Mouse (Mus musculus) ovary, adult 18-20 months (tissue): ENCODE measurements around the gene Hcfc2.
A peak's percentile ranks its signal among the peaks of the same experiment; 100 is the strongest.

ENCODE experiments used
- DNase-seq: peaks from one replicate; pipeline ENCODE4 v3.0.0; 2022; ENCODE audit warnings: low spot score, mixed read lengths

Hcfc2 gene

DNA sequence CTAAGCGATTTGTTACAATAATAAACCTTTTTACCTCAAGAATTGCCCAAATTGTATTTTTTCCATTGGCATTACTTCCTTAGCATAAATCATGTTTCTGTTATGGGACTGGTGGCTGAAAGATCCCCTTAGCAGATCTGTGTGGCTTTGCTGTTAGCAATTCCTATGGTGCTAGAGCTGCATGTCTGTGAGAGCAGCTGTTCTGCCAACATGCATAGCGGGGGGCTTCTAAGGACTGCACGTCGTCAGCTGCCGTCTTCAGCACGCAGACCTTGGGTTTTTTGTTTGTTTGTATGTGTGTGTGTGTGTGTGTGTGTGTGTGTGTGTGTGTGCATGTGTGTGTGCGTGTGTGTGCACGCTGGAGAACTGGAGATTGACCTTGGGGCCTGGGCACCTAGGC, 45.4 kb downstream of the Hcfc2 start:
- DNase-seq: no peak

DNA sequence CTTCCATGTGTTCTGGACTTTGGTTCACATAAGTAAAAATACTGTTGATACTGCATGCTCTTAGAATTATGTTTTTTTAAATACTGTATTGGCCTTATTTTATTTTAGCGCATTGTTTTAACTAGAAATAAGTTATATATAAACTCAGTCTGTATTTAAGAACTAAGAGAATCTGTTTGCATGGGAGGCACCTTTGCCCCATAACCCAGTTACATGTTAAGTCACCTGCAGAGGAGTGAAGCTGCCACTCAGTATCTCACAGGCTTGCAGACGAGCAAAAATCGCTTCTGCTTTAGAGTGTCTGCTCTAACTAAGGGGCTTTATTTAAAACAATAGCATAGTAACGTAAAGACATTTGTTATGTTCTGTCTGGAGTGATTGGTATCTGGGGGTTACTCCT, 45.9 kb downstream of the Hcfc2 start:
- no peak for DNase-seq

- DNase-seq: no peak
Measured at GRCm38 (mm10) chr10:82742578-82742977, 46.6 kb downstream of the Hcfc2 start.

GRCm38 (mm10) chr10:82744296-82744695, 48.3 kb downstream of the Hcfc2 start:
- DNase-seq: no peak

DNA sequence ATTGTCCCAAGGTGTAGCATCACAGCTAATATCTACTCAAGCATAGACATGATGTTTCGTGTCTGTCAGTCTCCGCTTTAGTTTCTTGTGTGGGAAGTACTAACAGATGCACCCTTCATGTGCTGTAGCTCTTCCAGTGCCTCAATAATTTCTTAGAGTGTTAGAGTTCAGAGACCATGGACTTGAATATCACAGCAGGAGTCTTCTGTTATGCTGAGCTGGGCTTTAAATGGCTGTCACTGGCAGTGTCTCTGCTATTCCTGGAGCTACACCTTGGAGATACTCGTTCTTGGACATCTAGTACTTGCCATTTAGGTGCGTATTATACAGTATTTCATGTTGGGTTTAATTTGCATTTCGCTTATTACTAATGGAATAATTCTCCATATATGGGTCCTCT, 49.3 kb downstream of the Hcfc2 start:
- no peak for DNase-seq

- no peak for DNase-seq
Measured at GRCm38 (mm10) chr10:82746988-82747850, 51.3 kb downstream of the Hcfc2 start.

- no peak for DNase-seq
Measured at GRCm38 (mm10) chr10:82750778-82751177, 54.8 kb downstream of the Hcfc2 start.

DNA sequence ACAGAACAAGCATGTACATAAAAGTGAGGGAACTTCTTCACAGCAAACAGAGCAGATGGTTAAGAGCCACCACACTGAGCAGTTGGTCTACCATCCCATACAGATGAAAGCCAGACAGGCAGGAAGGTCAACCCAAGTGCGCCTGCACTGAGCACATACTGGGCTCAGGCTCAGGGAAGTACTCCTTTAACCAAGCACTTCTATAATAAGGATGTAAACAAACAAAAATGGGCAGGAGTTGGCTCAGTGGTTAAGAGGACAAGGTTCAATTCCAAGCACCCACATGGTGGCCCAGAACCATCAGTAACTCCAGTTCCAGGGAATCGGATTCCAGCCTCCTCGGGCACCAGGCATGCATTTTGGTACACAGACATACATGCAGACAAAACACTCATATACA, 57.0 kb downstream of the Hcfc2 start:
- DNase-seq: no peak

- no peak for DNase-seq
Measured at GRCm38 (mm10) chr10:82754642-82755041, 58.7 kb downstream of the Hcfc2 start.

- DNase-seq: no peak
Measured at GRCm38 (mm10) chr10:82755213-82755890, 59.4 kb downstream of the Hcfc2 start.

DNA sequence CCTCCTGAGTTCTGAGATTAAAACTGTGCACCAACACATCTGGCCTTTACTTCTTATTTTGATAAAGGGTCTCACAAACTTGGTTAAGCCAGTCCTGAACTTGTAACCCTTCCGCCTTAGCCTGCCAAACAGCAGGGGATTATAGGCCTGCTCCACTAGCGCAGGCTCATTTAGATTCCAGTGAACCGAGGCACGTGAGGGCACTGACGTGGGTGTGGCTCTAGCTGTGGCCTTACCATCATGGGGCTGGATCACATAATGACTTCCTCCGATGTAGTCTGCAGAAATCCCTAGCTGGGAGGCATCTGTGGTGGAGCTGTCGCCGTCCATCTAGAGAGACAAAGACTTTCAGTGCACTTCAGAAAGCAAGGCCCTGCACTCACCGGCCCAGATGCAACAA, 60.5 kb downstream of the Hcfc2 start:
- no peak for DNase-seq

- no peak for DNase-seq
Measured at GRCm38 (mm10) chr10:82757341-82757740, 61.4 kb downstream of the Hcfc2 start.

GRCm38 (mm10) chr10:82758368-82758767, 62.4 kb downstream of the Hcfc2 start:
- no peak for DNase-seq

- DNase-seq: no peak
Measured at GRCm38 (mm10) chr10:82758878-82759277, 62.9 kb downstream of the Hcfc2 start.

GRCm38 (mm10) chr10:82759706-82760105, 63.7 kb downstream of the Hcfc2 start:
- no peak for DNase-seq

DNA sequence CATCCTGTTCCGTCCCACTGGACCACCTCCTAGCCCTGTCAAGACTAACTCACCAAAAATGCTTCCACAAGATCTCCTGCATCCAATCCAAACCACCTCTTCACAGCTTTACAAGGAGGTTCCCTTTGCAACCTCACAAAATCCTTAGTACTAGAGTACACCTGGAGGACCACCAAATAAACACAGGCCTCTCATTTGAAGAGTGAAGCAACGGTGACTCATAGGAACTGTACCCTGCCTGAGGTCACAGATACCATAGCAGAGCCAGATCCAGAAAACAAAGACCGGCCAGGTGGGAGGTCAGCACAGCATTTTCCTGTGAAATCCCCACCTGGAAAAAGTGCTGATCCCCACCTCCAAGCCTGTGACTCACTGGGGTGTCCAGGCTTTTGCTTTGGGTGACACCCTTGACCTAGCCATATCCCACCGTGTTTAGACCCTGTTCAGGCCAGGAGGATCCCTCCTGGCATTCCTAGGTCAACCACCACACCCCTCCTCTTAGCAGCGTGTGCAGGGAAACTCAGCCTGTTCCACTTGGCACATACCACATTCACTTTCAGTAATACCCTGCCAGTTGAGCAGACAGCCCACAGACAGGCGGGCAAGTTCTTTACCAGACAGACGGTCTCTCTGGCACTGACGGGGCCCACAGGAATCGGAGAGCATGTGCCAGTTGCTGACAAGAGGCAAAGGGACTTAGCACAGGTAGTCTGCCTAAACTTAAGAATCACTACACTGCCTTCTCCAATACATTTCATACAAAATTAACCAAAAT, 65.3 kb downstream of the Hcfc2 start:
- DNase-seq: no peak

DNA sequence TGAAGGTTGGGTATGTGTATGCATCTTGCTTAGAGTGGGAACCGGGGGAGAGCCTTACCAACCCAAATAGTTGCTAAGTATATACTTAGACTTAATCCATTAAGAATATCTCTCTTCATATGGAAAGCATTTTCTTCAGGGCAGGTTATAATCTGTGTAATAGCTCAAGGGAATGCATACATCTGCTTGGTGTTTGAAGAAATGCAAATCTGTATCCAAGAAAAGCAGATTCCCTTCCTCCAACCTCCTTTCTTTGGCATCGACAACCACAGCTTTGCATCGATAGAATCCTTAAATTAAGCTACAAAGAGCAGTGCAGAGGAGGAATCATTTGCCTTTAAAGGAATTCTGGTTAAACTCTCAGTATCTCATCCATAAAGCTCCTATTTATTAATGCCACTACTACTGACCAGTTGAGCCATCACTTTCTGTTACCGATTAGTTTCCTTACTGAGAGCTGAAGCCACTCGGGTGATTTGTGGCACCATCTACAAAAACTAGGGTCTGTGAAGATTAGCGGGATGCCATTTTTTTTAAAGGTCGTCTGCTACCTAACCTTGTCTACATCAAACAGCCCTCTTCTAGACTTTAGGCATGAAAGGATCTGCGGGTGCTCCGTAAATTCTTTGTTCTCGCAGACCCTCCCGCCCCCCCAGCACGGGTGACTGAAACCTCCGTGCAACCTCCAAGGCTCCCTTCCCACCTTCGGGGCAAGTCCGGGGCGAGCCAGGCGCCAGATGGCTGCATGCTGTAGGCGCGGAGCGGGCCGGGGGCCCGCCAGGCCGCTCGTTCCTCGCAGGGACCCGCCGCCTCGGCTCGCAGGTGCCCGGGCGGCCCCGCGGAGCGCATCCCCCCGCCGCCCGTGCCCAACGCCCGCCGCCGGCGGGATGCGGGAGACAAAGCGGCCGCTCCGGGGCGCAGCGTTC, 67.1 kb downstream of the Hcfc2 start:
- DNase-seq: no peak

DNA sequence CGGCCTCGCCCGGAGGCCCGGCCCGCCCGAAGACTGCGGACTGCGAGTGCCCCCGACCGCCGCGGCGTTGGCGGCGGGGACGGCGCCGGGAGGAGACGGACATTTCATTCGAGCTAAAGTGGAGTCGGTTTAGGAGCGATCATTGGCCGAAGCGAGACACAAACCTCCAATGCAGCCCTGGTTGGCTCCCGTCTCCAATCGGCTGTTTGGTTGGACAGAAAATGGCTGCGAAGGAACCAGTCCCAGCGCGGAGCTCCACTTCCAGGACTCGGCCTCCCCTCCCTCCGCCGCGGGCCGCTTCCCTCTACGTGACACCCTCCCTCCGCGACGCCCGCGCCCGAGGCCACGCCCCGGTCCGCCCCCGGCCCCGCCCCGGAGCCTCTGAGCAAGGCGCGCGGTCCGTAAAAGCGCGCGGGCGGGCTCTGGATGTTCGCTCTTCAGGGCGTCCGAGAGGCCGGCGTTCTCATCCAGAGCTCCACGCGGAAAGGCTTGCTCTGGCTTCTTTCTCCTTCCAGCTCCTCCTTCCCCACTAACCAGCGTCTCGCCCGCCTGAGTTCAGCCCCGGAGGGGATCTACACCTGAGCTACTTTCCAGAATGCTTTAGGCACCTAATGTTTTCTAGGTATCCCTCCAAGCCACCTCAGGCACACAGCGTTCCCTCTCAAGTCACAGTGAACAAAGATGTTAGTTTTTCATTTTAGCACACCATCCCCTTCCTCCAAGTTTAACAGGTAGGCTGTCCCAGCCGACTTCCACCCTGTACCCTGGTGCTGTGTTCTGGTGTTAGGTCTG, 68.1 kb downstream of the Hcfc2 start, which contains the start of gene Nfyb:
Gene Nfyb (minus strand): TSS at position 305 of the 792 bp plus-strand sequence.
- peak; percentile 95 for DNase-seq

GRCm38 (mm10) chr10:82768901-82769300, 72.9 kb downstream of the Hcfc2 start:
- no peak for DNase-seq

DNA sequence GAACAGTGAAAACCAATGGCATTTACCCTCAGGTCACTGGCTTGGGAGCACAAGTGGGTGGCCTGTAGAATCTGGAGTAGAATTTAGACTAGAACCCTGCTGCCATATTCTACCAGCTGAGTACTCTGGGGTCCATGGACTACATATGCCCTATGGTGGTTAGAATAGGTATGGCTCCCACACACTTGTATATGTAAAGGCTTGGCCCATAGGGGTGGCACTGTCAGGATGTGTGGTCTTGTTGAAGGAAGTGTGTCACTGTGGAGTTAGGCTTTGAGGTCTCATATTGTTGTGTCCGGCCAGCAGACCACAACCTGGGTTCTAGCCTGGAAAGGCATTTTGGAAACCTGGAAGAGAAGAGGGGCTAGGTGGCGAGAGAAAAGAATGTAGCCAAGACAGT, 74.8 kb downstream of the Hcfc2 start:
- DNase-seq: no peak
